Comparison of ENCODE assay signal across 12 mouse cellular contexts in the genomic region with DNA sequence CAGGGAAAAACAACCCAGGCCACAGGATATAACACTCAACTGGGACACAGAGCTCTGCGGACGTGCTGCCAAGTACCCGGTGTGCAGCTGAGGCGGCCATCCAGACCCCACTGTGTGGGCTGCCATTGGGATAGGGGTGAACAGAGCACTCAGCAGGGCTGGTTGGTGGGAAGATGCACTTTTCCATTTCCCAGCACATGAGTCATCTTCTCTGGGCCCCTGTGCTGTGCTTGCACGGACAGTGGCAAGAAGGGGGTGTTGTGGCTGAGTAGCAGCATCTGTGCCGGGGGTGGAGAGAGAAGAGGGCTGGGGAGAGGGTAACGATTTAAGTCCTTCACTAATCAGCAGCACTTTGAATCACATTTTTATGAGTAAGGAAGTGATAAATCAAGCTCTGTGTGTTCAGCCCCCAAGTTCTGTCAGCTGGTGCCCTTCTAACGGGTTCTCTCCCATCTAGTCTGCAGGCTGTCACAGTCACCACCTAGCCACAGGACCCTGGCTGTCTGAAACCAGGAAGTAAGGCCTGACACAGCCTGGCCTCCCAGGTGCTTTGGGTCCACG.
DNase-seq lines count a peak whose midpoint lies in the region; ATAC-seq and TF ChIP-seq lines count a peak whose summit lies in the region.
"Had no signal": no experiment of that assay in that cellular context is flagged by ENCODE, and none has a peak within 500 bp of the region (broad histone marks: within the 10 kb centered on the region; RNA-seq: fewer than 3 reads in every experiment).

No protein-coding gene starts in this region.

- intact Hi-C loops in gastrocnemius, adult 2 months (cut with DNase I): loop anchor here (5.0 kb wide), 1 partner anchor 55 kb away; no protein-coding TSS in a partner anchor

- WGBS in lung, postnatal 0 days: 51% methylated on average over 9 of the region's 9 CpGs
- WGBS in lung, adult 2 months: 59% methylated on average over 9 of the region's 9 CpGs
- 43% methylated on average over 9 of the region's 9 CpGs for WGBS in intestine, embryonic 15.5 days
- 41% methylated on average over 9 of the region's 9 CpGs for WGBS in stomach, embryonic 15.5 days

- H3K27me3 ChIP-seq in lung, postnatal 0 days (replicated peaks; ENCODE audit: insufficient read depth, low read length): no peaks in the 10 kb centered on the region
- no peaks in the 10 kb centered on the region for H3K27me3 ChIP-seq in intestine, embryonic 15.5 days (replicated peaks)
- H3K27me3 ChIP-seq in stomach, embryonic 15.5 days (replicated peaks): no peaks in the 10 kb centered on the region
- H3K27me3 ChIP-seq: megakaryocyte, embryonic 14.5 days had no signal

- no peak for TF ChIP-seq CTCF in gastrocnemius, adult 2 months (IDR thresholded peaks at IDR 0.05)
- TF ChIP-seq CTCF in lung, postnatal 0 days (IDR thresholded peaks at IDR 0.05): no peak
- TF ChIP-seq CTCF in lung, adult 2 months (IDR thresholded peaks at IDR 0.05; ENCODE audit: insufficient read depth, low read length): no peak

- H3K4me3 ChIP-seq in gastrocnemius, adult 2 months: no peak overlapping the region
- H3K4me3 ChIP-seq in lung, postnatal 0 days (ENCODE audit: low read depth, low read length): no peak overlapping the region
- H3K4me3 ChIP-seq in lung, adult 2 months (replicated peaks; ENCODE audit: extremely low read depth, low read depth, low read length): no peak overlapping the region
- H3K4me3 ChIP-seq in intestine, embryonic 15.5 days (replicated peaks): no peak overlapping the region
- H3K4me3 ChIP-seq in stomach, embryonic 15.5 days (replicated peaks): no peak overlapping the region
- H3K4me3 ChIP-seq: hindbrain, embryonic 10.5 days; megakaryocyte, embryonic 14.5 days had no signal

- no peak for TF ChIP-seq POLR2A in lung, adult 2 months (IDR thresholded peaks at IDR 0.05; ENCODE audit: borderline replicate concordance, extremely low read depth, low read depth, low read length)

- no peak overlapping the region for H3K4me2 ChIP-seq in lung, postnatal 0 days (replicated peaks; ENCODE audit: low read depth, low read length)
- no peak overlapping the region for H3K4me2 ChIP-seq in intestine, embryonic 15.5 days (replicated peaks)
- H3K4me2 ChIP-seq in stomach, embryonic 15.5 days: no peak overlapping the region

- no peaks in the 10 kb centered on the region for H3K9me3 ChIP-seq in lung, postnatal 0 days (ENCODE audit: low read length)
- no peaks in the 10 kb centered on the region for H3K9me3 ChIP-seq in intestine, embryonic 15.5 days
- no peaks in the 10 kb centered on the region for H3K9me3 ChIP-seq in stomach, embryonic 15.5 days
- H3K9me3 ChIP-seq: hindbrain, embryonic 10.5 days; megakaryocyte, embryonic 14.5 days had no signal

- no peak for DNase-seq in gastrocnemius, adult 2 months
- no peak for DNase-seq in gastrocnemius, postnatal 4 days (ENCODE audit: low spot score in 2 of 2)
- peak; percentile 69 for DNase-seq in lung, postnatal 0 days (ENCODE audit: low spot score)
- DNase-seq in lung, adult 2 months: no peak
- no peak for DNase-seq in thymus, adult 18-20 months
- DNase-seq in gastrocnemius, adult 18-20 months (ENCODE audit: low spot score): no peak
- DNase-seq: adrenal gland, postnatal 25 days; embryo, embryonic 11 days had no signal

- H3K36me3 ChIP-seq in lung, postnatal 0 days (ENCODE audit: insufficient read depth, low read length): no peaks in the 10 kb centered on the region
- H3K36me3 ChIP-seq in intestine, embryonic 15.5 days: 0 out of 2 replicates have a peak, but pooled peaks cover 3% of the 10 kb centered on the region
- H3K36me3 ChIP-seq in stomach, embryonic 15.5 days: no peaks in the 10 kb centered on the region

- no peak overlapping the region for H3K9ac ChIP-seq in lung, postnatal 0 days (replicated peaks; ENCODE audit: low read depth)
- H3K9ac ChIP-seq in intestine, embryonic 15.5 days: no peak overlapping the region
- H3K9ac ChIP-seq in stomach, embryonic 15.5 days: no peak overlapping the region

- peak; percentile 74 for ATAC-seq in lung, postnatal 0 days
- 0 out of 2 replicates have a peak, but pooled peaks have one; percentile 49 for ATAC-seq in intestine, embryonic 15.5 days
- peak; percentile 60; the same call in 1 of the 2 replicates for ATAC-seq in stomach, embryonic 15.5 days (ENCODE audit: insufficient read depth, low FRiP score, low read depth)

- peaks cover 6% of the 10 kb centered on the region; the same call in 1 of the 2 replicates for H3K4me1 ChIP-seq in lung, postnatal 0 days (ENCODE audit: insufficient read depth, low read depth, low read length)
- H3K4me1 ChIP-seq in lung, adult 2 months (ENCODE audit: control insufficient read depth, insufficient read depth, low read length): peaks cover 21% of the 10 kb centered on the region
- peaks cover 14% of the 10 kb centered on the region; the same call in 1 of the 2 replicates for H3K4me1 ChIP-seq in intestine, embryonic 15.5 days (replicated peaks)
- H3K4me1 ChIP-seq in stomach, embryonic 15.5 days: 0 out of 2 replicates have a peak, but pooled peaks cover 7% of the 10 kb centered on the region

- peak overlapping the region; percentile 70 for H3K27ac ChIP-seq in gastrocnemius, adult 2 months
- peak overlapping the region; percentile 14; the same call in 1 of the 2 replicates for H3K27ac ChIP-seq in lung, postnatal 0 days (ENCODE audit: low read length)
- H3K27ac ChIP-seq in intestine, embryonic 15.5 days: peak overlapping the region; percentile 56
- peak overlapping the region; percentile 41 for H3K27ac ChIP-seq in stomach, embryonic 15.5 days
- H3K27ac ChIP-seq: hindbrain, embryonic 10.5 days had no signal

- TF ChIP-seq EP300 in lung, postnatal 0 days (IDR thresholded peaks at IDR 0.05): no peak

Comparison
In these comparisons a context has a peak if more than half of its experiments do, and no peak if none do; other contexts are left out.
1. H3K27ac ChIP-seq: peak in every context shown above with its lines; median percentile 70 in gastrocnemius, adult 2 months; 56 in intestine, embryonic 15.5 days; 41 in stomach, embryonic 15.5 days; 14 in lung, postnatal 0 days.